In genomic region chr13:113378980-113379410, GRCm38 (mm10) we compare ENCODE assay signal across 11 mouse cellular contexts.
A peak's percentile ranks its signal among the peaks of the same experiment; 100 is the strongest.
DNase-seq lines count a peak whose midpoint lies in the region; ATAC-seq lines count a peak whose summit lies in the region.
"Had no signal": no experiment of that assay in that cellular context is flagged by ENCODE, and none has a peak within 500 bp of the region (broad histone marks: within the 10 kb centered on the region; RNA-seq: fewer than 3 reads in every experiment).

No protein-coding gene starts in this region.

- intact Hi-C loops in left cerebral cortex, postnatal 4 days (cut with DNase I) = no loop called here

- no peak overlapping the region for H3K4me3 ChIP-seq in intestine, embryonic 14.5 days (ENCODE audit: low read depth, low read length)
- H3K4me3 ChIP-seq in intestine, embryonic 15.5 days (replicated peaks) = no peak overlapping the region
- no peak overlapping the region for H3K4me3 ChIP-seq in forebrain, embryonic 14.5 days (ENCODE audit: low read depth, low read length)
- H3K4me3 ChIP-seq: embryonic facial prominence, embryonic 13.5 days; limb, embryonic 13.5 days; midbrain, embryonic 15.5 days had no signal

- 80% methylated on average over 8 of the region's 8 CpGs for WGBS in intestine, embryonic 14.5 days
- 86% methylated on average over 8 of the region's 8 CpGs for WGBS in intestine, embryonic 15.5 days
- 82% methylated on average over 8 of the region's 8 CpGs for WGBS in forebrain, embryonic 14.5 days

- no peaks in the 10 kb centered on the region for H3K9me3 ChIP-seq in intestine, embryonic 14.5 days (ENCODE audit: control insufficient read depth, low read length)
- no peaks in the 10 kb centered on the region for H3K9me3 ChIP-seq in intestine, embryonic 15.5 days
- no peaks in the 10 kb centered on the region for H3K9me3 ChIP-seq in forebrain, embryonic 14.5 days (replicated peaks; ENCODE audit: control insufficient read depth, low read length)
- H3K9me3 ChIP-seq: embryonic facial prominence, embryonic 13.5 days; limb, embryonic 13.5 days; midbrain, embryonic 15.5 days had no signal

- no peaks in the 10 kb centered on the region for H3K4me1 ChIP-seq in intestine, embryonic 14.5 days (replicated peaks; ENCODE audit: control insufficient read depth, insufficient read depth, low read length)
- no peaks in the 10 kb centered on the region for H3K4me1 ChIP-seq in intestine, embryonic 15.5 days (replicated peaks)
- H3K4me1 ChIP-seq in forebrain, embryonic 14.5 days (ENCODE audit: control insufficient read depth, insufficient read depth, low read length) = no peaks in the 10 kb centered on the region
- H3K4me1 ChIP-seq: midbrain, embryonic 15.5 days had no signal

- H3K27ac ChIP-seq in intestine, embryonic 14.5 days (ENCODE audit: low read depth) = no peak overlapping the region
- no peak overlapping the region for H3K27ac ChIP-seq in intestine, embryonic 15.5 days
- no peak overlapping the region for H3K27ac ChIP-seq in forebrain, embryonic 14.5 days (ENCODE audit: low read depth, low read length)
- H3K27ac ChIP-seq: embryonic facial prominence, embryonic 13.5 days; midbrain, embryonic 15.5 days had no signal

- H3K9ac ChIP-seq in intestine, embryonic 14.5 days (ENCODE audit: low read length) = no peak overlapping the region
- H3K9ac ChIP-seq in intestine, embryonic 15.5 days = no peak overlapping the region
- H3K9ac ChIP-seq in forebrain, embryonic 14.5 days (ENCODE audit: low read length) = no peak overlapping the region
- H3K9ac ChIP-seq: embryonic facial prominence, embryonic 13.5 days; limb, embryonic 13.5 days; midbrain, embryonic 15.5 days had no signal

- no peaks in the 10 kb centered on the region for H3K27me3 ChIP-seq in intestine, embryonic 14.5 days (replicated peaks; ENCODE audit: control insufficient read depth, insufficient read depth, low read length)
- H3K27me3 ChIP-seq in intestine, embryonic 15.5 days (replicated peaks) = no peaks in the 10 kb centered on the region
- no peaks in the 10 kb centered on the region for H3K27me3 ChIP-seq in forebrain, embryonic 14.5 days (replicated peaks; ENCODE audit: control insufficient read depth, insufficient read depth, low read length)
- H3K27me3 ChIP-seq: embryonic facial prominence, embryonic 13.5 days; limb, embryonic 13.5 days; midbrain, embryonic 15.5 days had no signal

- peak; percentile 43 for DNase-seq in intestine, embryonic 14.5 days (ENCODE audit: low spot score)
- peak; percentile 12 to 18 for DNase-seq in spleen, adult 18-20 months
- DNase-seq in spleen, adult 12 weeks (ENCODE audit: low spot score) = no peak
- DNase-seq in left cerebral cortex, postnatal 4 days = peak; percentile 18
- DNase-seq in testis, postnatal 14 days (ENCODE audit: low spot score) = no peak
- DNase-seq in forebrain, embryonic 14.5 days (ENCODE audit: low spot score) = no peak
- no peak for DNase-seq in thymus, postnatal 10 days (ENCODE audit: low spot score in 2 of 2)

- H3K36me3 ChIP-seq in intestine, embryonic 14.5 days (ENCODE audit: control insufficient read depth, insufficient read depth, low read length) = no peaks in the 10 kb centered on the region
- H3K36me3 ChIP-seq in intestine, embryonic 15.5 days = no peaks in the 10 kb centered on the region
- H3K36me3 ChIP-seq in forebrain, embryonic 14.5 days (ENCODE audit: control insufficient read depth, insufficient read depth, low read length) = no peaks in the 10 kb centered on the region
- H3K36me3 ChIP-seq: embryonic facial prominence, embryonic 13.5 days; limb, embryonic 13.5 days; midbrain, embryonic 15.5 days had no signal

- no peak overlapping the region for H3K4me2 ChIP-seq in intestine, embryonic 14.5 days (ENCODE audit: low read length)
- no peak overlapping the region for H3K4me2 ChIP-seq in intestine, embryonic 15.5 days (replicated peaks)
- no peak overlapping the region for H3K4me2 ChIP-seq in forebrain, embryonic 14.5 days (ENCODE audit: low read length)
- H3K4me2 ChIP-seq: embryonic facial prominence, embryonic 13.5 days; limb, embryonic 13.5 days; midbrain, embryonic 15.5 days had no signal

- no peak for ATAC-seq in intestine, embryonic 14.5 days (replicated peaks; ENCODE audit: low FRiP score, low TSS enrichment, low read depth)
- no peak for ATAC-seq in intestine, embryonic 15.5 days
- ATAC-seq in forebrain, embryonic 14.5 days = no peak
- ATAC-seq: midbrain, embryonic 15.5 days had no signal

Comparison
In these comparisons a context has a peak if more than half of its experiments do, and no peak if none do; other contexts are left out.
1. DNase-seq: peak in intestine, embryonic 14.5 days (single experiment), spleen, adult 18-20 months (2 of 2) and left cerebral cortex, postnatal 4 days (single experiment); none in spleen, adult 12 weeks (single experiment), testis, postnatal 14 days (single experiment), forebrain, embryonic 14.5 days (single experiment) and thymus, postnatal 10 days (0 of 2).